Mouse (Mus musculus): ENCODE results near the gene Olfr1367. TPM values are rescaled to one million over a fixed set of nuclear protein-coding genes. Genes with fewer than 3 reads are reported as not detected.
"Not testable (repeated sequence)": the region's sequence is repeated elsewhere in the genome, so short reads cannot be mapped to it uniquely, and the experiment has no call there.

Gene Olfr1367
- polyA plus RNA-seq, 1 experiment from 2014 or later: not detected

DNA sequence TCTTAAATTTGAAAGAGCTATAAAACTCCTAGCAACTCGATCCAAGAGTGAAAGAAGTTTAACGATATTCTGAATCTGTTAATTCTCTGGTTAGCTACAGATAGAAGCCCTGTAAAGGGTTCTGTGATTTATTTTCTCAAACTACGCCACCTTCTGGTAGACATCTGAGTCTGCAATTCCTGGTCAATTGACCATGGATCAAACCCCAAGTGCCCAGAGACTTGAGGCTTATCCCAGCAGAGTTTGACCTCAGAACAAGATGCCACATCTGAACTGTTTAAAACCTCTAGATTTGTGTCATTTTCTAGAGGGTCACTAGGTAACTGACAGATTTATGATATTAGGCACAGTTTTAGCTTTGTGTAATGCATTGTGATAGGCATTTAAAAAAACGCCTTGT is 20.5 kb upstream of the Olfr1367 start:
- no peaks in the 10 kb centered on the region for H3K36me3 ChIP-seq
- H3K4me2 ChIP-seq: peak overlapping the region; percentile 49
- no peak for ATAC-seq (ENCODE audit: insufficient number of reproducible peaks, low FRiP score, low TSS enrichment, low read depth)
- H3K9ac ChIP-seq: no peak overlapping the region
- H3K4me1 ChIP-seq: 0 out of 2 replicates have a peak, but pooled peaks cover 2% of the 10 kb centered on the region
- H3K27ac ChIP-seq: no peak overlapping the region
- 3% methylated on average over 4 of the region's 4 CpGs for WGBS
- H3K4me3 ChIP-seq: peak overlapping the region; percentile 42
- 0 out of 2 replicates have a peak, but pooled peaks cover 4% of the 10 kb centered on the region for H3K27me3 ChIP-seq
- no peaks in the 10 kb centered on the region for H3K9me3 ChIP-seq

GRCm38 (mm10) chr13:21326657-21327211 is 20.0 kb upstream of the Olfr1367 start:
- H3K4me2 ChIP-seq: peak overlapping the region; percentile 49
- H3K4me3 ChIP-seq: peak overlapping the region; percentile 42
- H3K9me3 ChIP-seq: no peaks in the 10 kb centered on the region
- 0 out of 2 replicates have a peak, but pooled peaks have one; percentile 35 for ATAC-seq (ENCODE audit: insufficient number of reproducible peaks, low FRiP score, low TSS enrichment, low read depth)
- under 1% methylated on average over 24 of the region's 24 CpGs for WGBS
- H3K36me3 ChIP-seq: no peaks in the 10 kb centered on the region
- H3K9ac ChIP-seq: no peak overlapping the region
- 0 out of 2 replicates have a peak, but pooled peaks cover 2% of the 10 kb centered on the region for H3K4me1 ChIP-seq
- H3K27ac ChIP-seq: no peak overlapping the region
- H3K27me3 ChIP-seq: 0 out of 2 replicates have a peak, but pooled peaks cover 4% of the 10 kb centered on the region

DNA sequence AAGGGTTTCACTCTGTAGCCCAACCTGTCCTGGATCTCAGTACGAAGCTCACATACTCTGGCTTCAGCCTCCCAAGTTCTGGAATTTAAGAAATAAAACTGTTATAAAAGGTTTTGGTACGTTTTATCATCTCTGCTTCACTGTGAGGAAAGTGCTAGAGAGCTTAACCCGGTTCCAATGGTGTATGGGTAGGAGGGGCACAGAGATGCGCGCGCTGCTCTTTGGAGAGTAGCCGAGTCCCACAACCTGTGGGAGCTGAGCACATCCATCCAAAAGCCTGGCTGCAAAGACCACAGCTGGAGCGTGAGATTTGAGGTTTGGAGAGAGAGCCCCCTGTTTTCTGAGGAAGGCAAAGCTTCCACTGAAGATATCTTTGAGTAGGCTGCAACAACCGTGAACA is 19.3 kb upstream of the Olfr1367 start:
- no peaks in the 10 kb centered on the region for H3K9me3 ChIP-seq
- WGBS: under 1% methylated on average over 9 of the region's 9 CpGs
- 0 out of 2 replicates have a peak, but pooled peaks cover 4% of the 10 kb centered on the region for H3K27me3 ChIP-seq
- 0 out of 2 replicates have a peak, but pooled peaks cover 2% of the 10 kb centered on the region for H3K4me1 ChIP-seq
- H3K36me3 ChIP-seq: no peaks in the 10 kb centered on the region
- H3K4me3 ChIP-seq: peak overlapping the region; percentile 42
- ATAC-seq (ENCODE audit: insufficient number of reproducible peaks, low FRiP score, low TSS enrichment, low read depth): no peak
- H3K4me2 ChIP-seq: peak overlapping the region; percentile 49
- H3K9ac ChIP-seq: no peak overlapping the region
- H3K27ac ChIP-seq: no peak overlapping the region

- Histone ChIP-seq H3K9me3 (no peaks in the 10 kb centered on the region), H3K36me3 (no peaks in the 10 kb centered on the region), H3K27me3 (no peaks in the 10 kb centered on the region), H3K27ac (no peak overlapping the region), H3K4me1 (no peaks in the 10 kb centered on the region), H3K4me2 (no peak overlapping the region), H3K4me3 (no peak overlapping the region), H3K9ac (no peak overlapping the region)
- ATAC-seq (ENCODE audit: insufficient number of reproducible peaks, low FRiP score, low TSS enrichment, low read depth): no peak
Observed at GRCm38 (mm10) chr13:21350593-21350992, 3.9 kb downstream of the Olfr1367 start.

DNA sequence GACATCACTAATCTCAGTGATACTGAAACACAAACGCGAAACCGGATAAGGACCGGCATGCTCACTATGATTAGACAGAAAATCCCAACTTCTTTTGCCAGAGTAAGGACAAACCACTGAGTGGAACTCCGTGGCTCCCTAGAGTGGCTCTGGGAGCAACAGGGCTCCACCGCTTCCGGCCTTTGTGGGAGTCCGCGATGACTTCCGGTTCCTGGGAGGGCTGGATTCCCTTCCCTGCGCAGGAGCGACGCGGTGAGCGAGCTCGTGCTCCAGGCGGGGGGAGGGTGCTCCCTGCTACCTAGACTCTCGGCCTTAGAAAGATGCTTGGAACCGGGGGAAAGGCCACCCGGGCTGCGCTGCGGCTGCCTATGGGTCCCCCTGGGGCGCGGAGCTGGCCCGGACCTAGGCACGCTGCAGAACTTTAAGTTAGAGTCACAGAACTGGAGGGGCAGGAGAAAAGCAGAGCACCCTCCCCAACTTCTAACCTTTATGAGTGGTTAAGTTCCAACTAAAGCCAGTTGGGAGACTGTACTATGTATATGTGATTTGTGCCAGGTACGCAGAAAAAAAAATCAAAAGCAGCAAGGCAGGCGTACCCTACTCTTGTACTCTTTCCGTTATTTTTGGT is 16.0 kb downstream of the Olfr1367 start, which contains the start of gene Zscan12:
Gene Zscan12 (plus strand): TSS at position 200 of the 628 bp plus-strand sequence.
- peak; percentile 96 for ATAC-seq (ENCODE audit: insufficient number of reproducible peaks, low FRiP score, low TSS enrichment, low read depth)
- Histone ChIP-seq H3K4me2 (peak within 1 kb of the TSS; percentile 51), H3K4me3 (peak within 1 kb of the TSS; percentile 69), H3K9ac (peak within 1 kb of the TSS; percentile 83), H3K9me3 (no peaks in the 10 kb centered on the region), H3K36me3 (peaks cover 7% of the 10 kb centered on the region; the same call in 1 of the 2 replicates), H3K4me1 (peaks cover 18% of the 10 kb centered on the region), H3K27ac (peak within 1 kb of the TSS; percentile 86), H3K27me3 (0 out of 2 replicates have a peak, but pooled peaks cover 5% of the 10 kb centered on the region)
- WGBS: under 1% methylated on average over 29 of the region's 29 CpGs

GRCm38 (mm10) chr13:21363719-21364118 is 17.0 kb downstream of the Olfr1367 start:
- peak overlapping the region; percentile 69 for H3K4me3 ChIP-seq
- H3K36me3 ChIP-seq: peaks cover 11% of the 10 kb centered on the region
- H3K27me3 ChIP-seq: 0 out of 2 replicates have a peak, but pooled peaks cover 2% of the 10 kb centered on the region
- WGBS: 74% methylated on average over 12 of the region's 12 CpGs
- no peaks in the 10 kb centered on the region for H3K9me3 ChIP-seq
- ATAC-seq (ENCODE audit: insufficient number of reproducible peaks, low FRiP score, low TSS enrichment, low read depth): no peak
- H3K27ac ChIP-seq: no peak overlapping the region
- H3K4me2 ChIP-seq: peak overlapping the region; percentile 51
- peaks cover 18% of the 10 kb centered on the region for H3K4me1 ChIP-seq
- H3K9ac ChIP-seq: no peak overlapping the region

DNA sequence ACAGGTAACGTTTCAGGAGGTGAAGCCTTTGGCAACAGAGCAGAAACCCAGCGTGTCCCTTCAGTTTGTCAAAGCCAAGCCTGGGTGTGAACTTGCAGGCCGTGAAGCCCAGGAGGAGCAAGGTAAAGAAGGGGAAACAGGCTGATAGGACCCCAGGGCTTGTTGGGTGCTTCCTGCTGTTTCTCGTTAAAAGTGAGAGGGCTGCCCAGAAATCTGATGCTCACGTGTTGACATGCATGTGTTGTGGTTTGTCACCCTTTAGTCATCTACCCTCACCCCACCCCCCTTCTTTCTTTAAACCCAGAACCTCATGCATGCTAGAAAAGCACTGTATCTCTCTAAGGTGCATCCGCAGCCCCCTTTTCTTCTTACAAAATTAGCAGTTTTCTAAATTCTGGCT is 19.9 kb downstream of the Olfr1367 start:
- WGBS: 65% methylated on average over 6 of the region's 6 CpGs

DNA sequence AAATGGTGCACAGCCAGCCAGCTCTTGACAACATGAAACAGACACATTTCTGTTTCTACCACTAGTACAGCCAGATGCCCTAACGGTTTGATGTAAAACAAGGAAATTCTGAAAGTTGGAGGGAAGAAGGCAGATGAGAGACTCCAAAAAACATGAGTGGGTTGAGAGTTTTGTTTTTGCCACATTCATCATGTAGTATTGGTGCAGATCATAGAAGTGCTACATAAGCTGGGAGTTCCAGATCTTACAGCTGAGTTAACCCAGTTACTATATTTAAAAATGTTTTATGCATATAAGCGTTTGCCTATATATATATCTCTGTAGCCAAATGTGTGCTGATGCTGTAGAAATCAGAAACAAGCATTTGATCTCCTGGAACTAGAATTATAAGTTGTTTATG is 26.0 kb downstream of the Olfr1367 start:
- peaks cover 30% of the 10 kb centered on the region for H3K36me3 ChIP-seq
- H3K4me3 ChIP-seq: no peak overlapping the region
- no peaks in the 10 kb centered on the region for H3K9me3 ChIP-seq
- H3K9ac ChIP-seq: no peak overlapping the region
- no peak overlapping the region for H3K27ac ChIP-seq
- WGBS: 87% methylated on average over 2 of the region's 2 CpGs
- H3K4me2 ChIP-seq: no peak overlapping the region
- H3K4me1 ChIP-seq: no peaks in the 10 kb centered on the region
- H3K27me3 ChIP-seq: no peaks in the 10 kb centered on the region
- ATAC-seq (ENCODE audit: insufficient number of reproducible peaks, low FRiP score, low TSS enrichment, low read depth): no peak

More for the DNA sequence above, 19.9 kb downstream of the Olfr1367 start:
- Histone ChIP-seq H3K27me3 (no peaks in the 10 kb centered on the region), H3K4me1 (peaks cover 18% of the 10 kb centered on the region), H3K4me3 (no peak overlapping the region), H3K4me2 (no peak overlapping the region), H3K9me3 (no peaks in the 10 kb centered on the region), H3K36me3 (peaks cover 36% of the 10 kb centered on the region), H3K27ac (no peak overlapping the region), H3K9ac (no peak overlapping the region)
- ATAC-seq (ENCODE audit: insufficient number of reproducible peaks, low FRiP score, low TSS enrichment, low read depth): no peak

- H3K27me3 ChIP-seq: no peaks in the 10 kb centered on the region
- H3K36me3 ChIP-seq: no peaks in the 10 kb centered on the region
- no peak for ATAC-seq (ENCODE audit: insufficient number of reproducible peaks, low FRiP score, low TSS enrichment, low read depth)
- 87% methylated on average over 2 of the region's 2 CpGs for WGBS
- H3K4me3 ChIP-seq: no peak overlapping the region
- no peak overlapping the region for H3K4me2 ChIP-seq
- H3K27ac ChIP-seq: no peak overlapping the region
- no peak overlapping the region for H3K9ac ChIP-seq
- H3K4me1 ChIP-seq: no peaks in the 10 kb centered on the region
- H3K9me3 ChIP-seq: no peaks in the 10 kb centered on the region
Observed at GRCm38 (mm10) chr13:21377773-21378172, 31.1 kb downstream of the Olfr1367 start.

GRCm38 (mm10) chr13:21395211-21395610 is 48.5 kb downstream of the Olfr1367 start:
- no peak overlapping the region for H3K4me2 ChIP-seq
- no peaks in the 10 kb centered on the region; the same call in 1 of the 2 replicates for H3K9me3 ChIP-seq
- no peak for ATAC-seq (ENCODE audit: insufficient number of reproducible peaks, low FRiP score, low TSS enrichment, low read depth)
- 0 out of 2 replicates have a peak, but pooled peaks cover 3% of the 10 kb centered on the region for H3K4me1 ChIP-seq
- H3K9ac ChIP-seq: no peak overlapping the region
- H3K27me3 ChIP-seq: no peaks in the 10 kb centered on the region
- WGBS: 86% methylated on average over 1 of the region's 1 CpGs
- no peak overlapping the region for H3K27ac ChIP-seq
- peaks cover 76% of the 10 kb centered on the region for H3K36me3 ChIP-seq
- no peak overlapping the region for H3K4me3 ChIP-seq

DNA sequence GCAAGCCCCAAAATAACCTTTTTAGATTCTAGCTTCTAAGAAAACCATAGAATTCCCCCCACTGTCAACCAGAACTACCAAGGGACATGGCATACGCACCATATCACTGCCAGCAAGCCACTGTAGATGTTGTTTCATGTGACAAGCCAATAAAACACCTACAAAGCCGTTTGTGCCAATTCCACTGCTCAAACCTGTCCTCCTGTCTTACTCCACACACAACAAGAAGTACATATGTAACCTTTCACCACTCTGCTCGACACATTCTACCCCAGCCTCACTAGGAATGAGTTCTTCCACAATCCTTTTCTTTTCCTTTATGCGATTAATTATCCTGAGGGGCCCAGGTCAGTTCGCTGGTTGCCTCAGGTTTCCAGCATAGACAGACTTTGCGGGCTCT is 48.9 kb downstream of the Olfr1367 start:
- no peak for ATAC-seq (ENCODE audit: insufficient number of reproducible peaks, low FRiP score, low TSS enrichment, low read depth)
- Histone ChIP-seq H3K4me1 (0 out of 2 replicates have a peak, but pooled peaks cover 3% of the 10 kb centered on the region), H3K27ac (no peak overlapping the region), H3K4me3 (no peak overlapping the region), H3K9me3 (no peaks in the 10 kb centered on the region), H3K4me2 (no peak overlapping the region), H3K9ac (no peak overlapping the region), H3K36me3 (peaks cover 72% of the 10 kb centered on the region), H3K27me3 (no peaks in the 10 kb centered on the region)
- 85% methylated on average over 6 of the region's 6 CpGs for WGBS

DNA sequence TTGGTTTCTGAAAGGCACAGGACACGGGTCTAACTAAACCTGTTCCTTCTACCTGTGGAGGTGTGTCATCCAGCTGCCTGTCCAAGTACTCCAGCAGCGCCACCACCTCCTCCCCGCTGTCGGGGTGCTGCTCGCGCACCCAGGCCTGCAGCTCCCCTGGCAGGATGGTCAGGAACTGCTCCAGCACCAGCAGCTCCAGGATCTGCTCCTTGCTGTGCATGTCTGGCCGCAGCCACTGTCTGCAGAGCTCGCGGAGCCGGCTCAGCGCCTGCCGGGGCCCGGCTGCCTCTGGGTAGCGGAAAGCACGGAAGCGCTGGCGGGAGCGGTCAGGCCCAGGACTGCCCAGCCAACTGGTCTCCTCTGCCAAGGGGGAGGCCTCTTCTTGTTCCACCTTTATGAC is 49.3 kb downstream of the Olfr1367 start:
- not testable (repeated sequence) for ATAC-seq (ENCODE audit: insufficient number of reproducible peaks, low FRiP score, low TSS enrichment, low read depth); H3K27ac ChIP-seq; H3K4me3 ChIP-seq; H3K9ac ChIP-seq; H3K4me2 ChIP-seq; H3K9me3 ChIP-seq; H3K27me3 ChIP-seq; H3K4me1 ChIP-seq
- H3K36me3 ChIP-seq: peaks cover 68% of the 10 kb centered on the region
- WGBS: 94% methylated on average over 14 of the region's 18 CpGs

Measured in limb, embryonic 15.5 days (tissue).